In the genomic region with DNA sequence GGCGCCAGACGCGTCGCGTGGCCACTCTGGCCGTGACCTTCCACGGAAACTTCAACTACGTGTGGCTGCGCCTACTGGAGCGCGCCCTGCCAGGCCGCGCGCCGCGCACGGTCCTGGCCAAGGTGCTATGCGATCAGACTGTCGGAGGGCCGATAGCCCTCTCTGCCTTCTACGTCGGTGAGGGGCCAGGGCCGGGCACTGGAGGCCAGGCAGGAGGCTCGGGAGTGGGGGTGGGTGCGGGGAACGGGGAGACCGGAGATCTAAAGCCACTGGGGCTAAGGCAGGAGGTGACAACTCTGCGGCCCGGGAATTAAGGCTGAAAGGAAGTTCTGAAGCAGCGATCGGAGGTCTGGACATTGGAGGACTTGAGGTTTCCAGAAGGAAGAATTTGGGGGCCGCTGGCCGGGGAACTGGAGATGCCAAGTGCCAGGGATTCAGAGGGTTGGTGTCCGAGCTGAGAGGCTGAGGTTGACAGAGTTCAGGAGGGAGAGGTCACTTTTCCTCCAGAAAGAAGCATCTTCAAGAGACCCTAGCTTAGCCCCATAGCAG, we compare ENCODE assay signal across 9 mouse cellular contexts. TPM values are rescaled to one million over a fixed set of nuclear protein-coding genes. Genes with fewer than 3 reads are reported as not detected.
DNase-seq lines count a peak whose midpoint lies in the region; ATAC-seq and TF ChIP-seq lines count a peak whose summit lies in the region.
"Had no signal": no experiment of that assay in that cellular context is flagged by ENCODE, and none has a peak within 500 bp of the region (broad histone marks: within the 10 kb centered on the region; RNA-seq: fewer than 3 reads in every experiment).

No protein-coding gene starts in this region.

- DNase-seq in heart, embryonic 10.5 days (ENCODE audit: low spot score): no peak
- no peak for DNase-seq in heart, postnatal 25 days (ENCODE audit: low spot score)
- DNase-seq in liver, embryonic 13.5 days: no peak
- no peak for DNase-seq in thymus, adult 2 months
- no peak for DNase-seq in adrenal gland, adult 2 months

- peak overlapping the region; percentile 79 for H3K4me2 ChIP-seq in forebrain, embryonic 16.5 days (ENCODE audit: low read length)
- peak overlapping the region; percentile 70 for H3K4me2 ChIP-seq in liver, embryonic 13.5 days

- no peaks in the 10 kb centered on the region for H3K36me3 ChIP-seq in heart, embryonic 10.5 days
- H3K36me3 ChIP-seq in ES-Bruce4 (ENCODE audit: control insufficient read depth, insufficient read depth, low read length, poor library complexity, severe bottlenecking): no peaks in the 10 kb centered on the region
- H3K36me3 ChIP-seq in forebrain, embryonic 16.5 days (ENCODE audit: control insufficient read depth, insufficient read depth): no peaks in the 10 kb centered on the region
- no peaks in the 10 kb centered on the region for H3K36me3 ChIP-seq in liver, embryonic 13.5 days
- H3K36me3 ChIP-seq in thymus, adult 2 months (ENCODE audit: control insufficient read depth, insufficient read depth, low read length): no peaks in the 10 kb centered on the region

- no peaks in the 10 kb centered on the region for H3K9me3 ChIP-seq in heart, embryonic 10.5 days
- no peaks in the 10 kb centered on the region for H3K9me3 ChIP-seq in ES-Bruce4 (replicated peaks; ENCODE audit: control insufficient read depth, insufficient read depth, low read length, poor library complexity, severe bottlenecking)
- no peaks in the 10 kb centered on the region for H3K9me3 ChIP-seq in forebrain, embryonic 16.5 days (ENCODE audit: control insufficient read depth, low read length)
- H3K9me3 ChIP-seq in liver, embryonic 13.5 days (replicated peaks): no peaks in the 10 kb centered on the region

- H3K27me3 ChIP-seq in heart, embryonic 10.5 days (ENCODE audit: insufficient read depth, poor library complexity, severe bottlenecking): peaks cover 26% of the 10 kb centered on the region
- no peaks in the 10 kb centered on the region for H3K27me3 ChIP-seq in ES-Bruce4 (ENCODE audit: control insufficient read depth, insufficient read depth, low read length, poor library complexity, severe bottlenecking)
- peaks cover 5% of the 10 kb centered on the region; the same call in 1 of the 2 replicates for H3K27me3 ChIP-seq in forebrain, embryonic 16.5 days (replicated peaks; ENCODE audit: control insufficient read depth, insufficient read depth, low read length)
- H3K27me3 ChIP-seq in liver, embryonic 13.5 days: peaks cover 28% of the 10 kb centered on the region
- H3K27me3 ChIP-seq in thymus, adult 2 months (ENCODE audit: control insufficient read depth, insufficient read depth, low read length): no peaks in the 10 kb centered on the region; the same call in 1 of the 2 replicates
- H3K27me3 ChIP-seq: CH12.LX had no signal

- no peak for TF ChIP-seq CTCF in ES-Bruce4 (IDR thresholded peaks at IDR 0.05; ENCODE audit: low read depth, low read length)
- no peak for TF ChIP-seq CTCF in thymus, adult 2 months (IDR thresholded peaks at IDR 0.05; ENCODE audit: borderline replicate concordance, control insufficient read depth, extremely low read depth, insufficient read depth, low read length, poor library complexity)

- intact Hi-C loops in heart, postnatal 25 days (cut with DNase I): no loop called here

- peak overlapping the region; percentile 76 for H3K27ac ChIP-seq in heart, embryonic 10.5 days
- H3K27ac ChIP-seq in ES-Bruce4 (ENCODE audit: insufficient read depth, low read length): no peak overlapping the region
- no peak overlapping the region for H3K27ac ChIP-seq in forebrain, embryonic 16.5 days (ENCODE audit: low read length)
- no peak overlapping the region for H3K27ac ChIP-seq in liver, embryonic 13.5 days
- no peak overlapping the region for H3K27ac ChIP-seq in thymus, adult 2 months (ENCODE audit: control insufficient read depth, insufficient read depth, low read length)

- TF ChIP-seq EP300 in ES-Bruce4 (IDR thresholded peaks at IDR 0.05; ENCODE audit: insufficient read depth, low read depth, low read length): no peak

- H3K9ac ChIP-seq in ES-Bruce4 (ENCODE audit: low read depth, poor library complexity, severe bottlenecking): peak overlapping the region; percentile 70
- peak overlapping the region; percentile 78 for H3K9ac ChIP-seq in forebrain, embryonic 16.5 days (replicated peaks; ENCODE audit: low read depth, low read length)
- H3K9ac ChIP-seq in liver, embryonic 13.5 days: no peak overlapping the region; the same call in 1 of the 2 replicates

- peaks cover 4% of the 10 kb centered on the region; the same call in 1 of the 2 replicates for H3K4me1 ChIP-seq in heart, embryonic 10.5 days
- no peaks in the 10 kb centered on the region for H3K4me1 ChIP-seq in ES-Bruce4 (ENCODE audit: control insufficient read depth, insufficient read depth, low read length)
- peaks cover 10% of the 10 kb centered on the region for H3K4me1 ChIP-seq in forebrain, embryonic 16.5 days (replicated peaks; ENCODE audit: control insufficient read depth, insufficient read depth, low read length)
- 0 out of 2 replicates have a peak, but pooled peaks cover 5% of the 10 kb centered on the region for H3K4me1 ChIP-seq in liver, embryonic 13.5 days (replicated peaks)
- H3K4me1 ChIP-seq in thymus, adult 2 months (replicated peaks; ENCODE audit: control insufficient read depth, insufficient read depth, low read length): no peaks in the 10 kb centered on the region

- peak; percentile 68 for ATAC-seq in forebrain, embryonic 16.5 days
- 0 out of 2 replicates have a peak, but pooled peaks have one; percentile 26 for ATAC-seq in liver, embryonic 13.5 days (ENCODE audit: low read depth)
- ATAC-seq in monocyte, adult 5-6 weeks (replicated peaks; ENCODE audit: insufficient number of reproducible peaks, low FRiP score, low TSS enrichment, poor library complexity, severe bottlenecking): no peak

- no peak for TF ChIP-seq POLR2A in ES-Bruce4 (IDR thresholded peaks at IDR 0.05; ENCODE audit: insufficient read depth, low read length)
- TF ChIP-seq POLR2A in thymus, adult 2 months (IDR thresholded peaks at IDR 0.05; ENCODE audit: control insufficient read depth, extremely low read depth, insufficient read depth, low read length, poor library complexity): no peak

- 3% methylated on average over 34 of the region's 34 CpGs for WGBS in heart, embryonic 10.5 days
- 1% methylated on average over 34 of the region's 34 CpGs for WGBS in forebrain, embryonic 16.5 days
- WGBS in liver, embryonic 13.5 days (ENCODE audit: insufficient replicate concordance): 3% methylated on average over 34 of the region's 34 CpGs
- 8% methylated on average over 34 of the region's 34 CpGs for WGBS in thymus, adult 2 months

- peak overlapping the region; percentile 74 for H3K4me3 ChIP-seq in heart, embryonic 10.5 days
- H3K4me3 ChIP-seq in ES-Bruce4 (ENCODE audit: low read depth, low read length): peak overlapping the region; percentile 82
- H3K4me3 ChIP-seq in forebrain, embryonic 16.5 days (replicated peaks; ENCODE audit: low read length): peak overlapping the region; percentile 67
- H3K4me3 ChIP-seq in liver, embryonic 13.5 days (replicated peaks): peak overlapping the region; percentile 49
- no peak overlapping the region for H3K4me3 ChIP-seq in thymus, adult 2 months (ENCODE audit: control insufficient read depth, insufficient read depth, low read length)

RNA-seq across cellular contexts. Expression of gene Mpv17l, which starts 38.0 kb away (rescaled TPM):
- polyA plus RNA-seq in heart, embryonic 10.5 days (2016; fragmentation: Nextera tagmentation; extraction: Ambion mirVana): 1.9 and 2.5 TPM in 2 replicates
- under 1 TPM; 0.45 to 0.81 TPM for total RNA-seq in heart, postnatal 25 days (2021)
- polyA plus RNA-seq in ES-Bruce4 (2011; ENCODE audit: insufficient read depth, insufficient read length, low read depth, missing spikeins): 19.9 and 28.4 TPM in 2 replicates
- 21.3 and 23.7 TPM in 2 replicates for polyA plus RNA-seq in forebrain, embryonic 16.5 days (2015; fragmentation: Nextera tagmentation; extraction: Ambion mirVana)
- 1.1 and 1.4 TPM in 2 replicates for polyA plus RNA-seq in liver, embryonic 13.5 days (2015; fragmentation: Nextera tagmentation; extraction: Ambion mirVana)
- total RNA-seq in monocyte, adult 5-6 weeks (2017): 0.29 to 0.64 TPM (median 0.39 TPM) in 3 replicates
- 1.2 and 1.4 TPM in 2 replicates for polyA plus RNA-seq in thymus, adult 2 months (2012; rRNA removed)
- total RNA-seq in adrenal gland, adult 2 months (2021): 10 to 100 TPM; 10.5 to 12.3 TPM
- 7.2 and 7.5 TPM in 2 replicates for polyA plus RNA-seq in adrenal gland, adult 2 months (2012; rRNA removed)

RNA-seq across cellular contexts. Expression of gene Pdxdc1, which starts 38.0 kb away (rescaled TPM):
- 74.3 and 79.4 TPM in 2 replicates for polyA plus RNA-seq in heart, embryonic 10.5 days (2016; fragmentation: Nextera tagmentation; extraction: Ambion mirVana)
- 10 to 100 TPM; 73.2 to 75.2 TPM for total RNA-seq in heart, postnatal 25 days (2021)
- 135 and 156 TPM in 2 replicates for polyA plus RNA-seq in ES-Bruce4 (2011; ENCODE audit: insufficient read depth, insufficient read length, low read depth, missing spikeins)
- 72.4 and 73.7 TPM in 2 replicates for polyA plus RNA-seq in forebrain, embryonic 16.5 days (2015; fragmentation: Nextera tagmentation; extraction: Ambion mirVana)
- polyA plus RNA-seq in liver, embryonic 13.5 days (2015; fragmentation: Nextera tagmentation; extraction: Ambion mirVana): 24.2 and 28.0 TPM in 2 replicates
- total RNA-seq in monocyte, adult 5-6 weeks (2017): 86.4 to 117 TPM (median 103 TPM) in 3 replicates
- polyA plus RNA-seq in thymus, adult 2 months (2012; rRNA removed): 58.0 and 77.2 TPM in 2 replicates
- 100 to 1,000 TPM in 1 of 2 experiments, 10 to 100 TPM in 1; 81.1 to 107 TPM for total RNA-seq in adrenal gland, adult 2 months (2021)
- polyA plus RNA-seq in adrenal gland, adult 2 months (2012; rRNA removed): 31.1 and 36.8 TPM in 2 replicates

RNA-seq across cellular contexts. Expression of gene 2900011O08Rik, which starts 45.5 kb away (rescaled TPM):
- 0.89 and 2.3 TPM in 2 replicates for polyA plus RNA-seq in heart, embryonic 10.5 days (2016; fragmentation: Nextera tagmentation; extraction: Ambion mirVana)
- total RNA-seq in heart, postnatal 25 days (2021): not detected
- polyA plus RNA-seq in ES-Bruce4 (2011; ENCODE audit: insufficient read depth, insufficient read length, low read depth, missing spikeins): 17.0 and 20.0 TPM in 2 replicates
- 138 and 163 TPM in 2 replicates for polyA plus RNA-seq in forebrain, embryonic 16.5 days (2015; fragmentation: Nextera tagmentation; extraction: Ambion mirVana)
- 0.10 and 0.15 TPM in 2 replicates for polyA plus RNA-seq in liver, embryonic 13.5 days (2015; fragmentation: Nextera tagmentation; extraction: Ambion mirVana)
- not detected in 3 replicates for total RNA-seq in monocyte, adult 5-6 weeks (2017)
- 0.17 and 0.38 TPM in 2 replicates for polyA plus RNA-seq in thymus, adult 2 months (2012; rRNA removed)
- 1 to 10 TPM in 1 of 2 experiments, under 1 TPM in 1; 0.86 to 1.2 TPM for total RNA-seq in adrenal gland, adult 2 months (2021)
- polyA plus RNA-seq in adrenal gland, adult 2 months (2012; rRNA removed): 0.89 and 1.6 TPM in 2 replicates
- total RNA-seq: CH12.LX had no signal

RNA-seq across cellular contexts. Expression of gene Ifitm7, which starts 45.8 kb away (rescaled TPM):
- 0.15 and 0.21 TPM in 2 replicates for polyA plus RNA-seq in heart, embryonic 10.5 days (2016; fragmentation: Nextera tagmentation; extraction: Ambion mirVana)
- not detected for total RNA-seq in heart, postnatal 25 days (2021)
- polyA plus RNA-seq in ES-Bruce4 (2011; ENCODE audit: insufficient read depth, insufficient read length, low read depth, missing spikeins): 9.0 and 10.1 TPM in 2 replicates
- 0.41 and 0.56 TPM in 2 replicates for polyA plus RNA-seq in forebrain, embryonic 16.5 days (2015; fragmentation: Nextera tagmentation; extraction: Ambion mirVana)
- not detected in 2 replicates for polyA plus RNA-seq in liver, embryonic 13.5 days (2015; fragmentation: Nextera tagmentation; extraction: Ambion mirVana)
- total RNA-seq in monocyte, adult 5-6 weeks (2017): not detected in 3 replicates
- not detected in 2 replicates for polyA plus RNA-seq in thymus, adult 2 months (2012; rRNA removed)
- not detected for total RNA-seq in adrenal gland, adult 2 months (2021)
- polyA plus RNA-seq in adrenal gland, adult 2 months (2012; rRNA removed): not detected in 2 replicates
- total RNA-seq: CH12.LX had no signal
